ENCODE assay signal across 9 mouse cellular contexts in genomic region chr5:30667686-30668085, GRCm38 (mm10). TPM values are rescaled to one million over a fixed set of nuclear protein-coding genes. Genes with fewer than 3 reads are reported as not detected.
DNase-seq lines count a peak whose midpoint lies in the region; ATAC-seq and TF ChIP-seq lines count a peak whose summit lies in the region.
"Had no signal": no experiment of that assay in that cellular context is flagged by ENCODE, and none has a peak within 500 bp of the region (broad histone marks: within the 10 kb centered on the region; RNA-seq: fewer than 3 reads in every experiment).

No protein-coding gene starts in this region.

- peaks cover 23% of the 10 kb centered on the region for H3K36me3 ChIP-seq in heart, postnatal 0 days (replicated peaks; ENCODE audit: control insufficient read depth, insufficient read depth, low read length)
- no peaks in the 10 kb centered on the region for H3K36me3 ChIP-seq in hindbrain, embryonic 16.5 days (ENCODE audit: control insufficient read depth, insufficient read depth, low read length)
- H3K36me3 ChIP-seq in midbrain, embryonic 16.5 days (ENCODE audit: control insufficient read depth, insufficient read depth, low read length) = no peaks in the 10 kb centered on the region

- H3K4me1 ChIP-seq in heart, postnatal 0 days (ENCODE audit: control insufficient read depth, insufficient read depth) = peaks cover 6% of the 10 kb centered on the region
- peaks cover 30% of the 10 kb centered on the region for H3K4me1 ChIP-seq in bone marrow macrophage, adult 2 months (ENCODE audit: control insufficient read depth, insufficient read depth, low read length)
- peaks cover 9% of the 10 kb centered on the region for H3K4me1 ChIP-seq in hindbrain, embryonic 16.5 days (ENCODE audit: control insufficient read depth, insufficient read depth, low read depth, low read length)
- peaks cover 2% of the 10 kb centered on the region for H3K4me1 ChIP-seq in midbrain, embryonic 16.5 days (ENCODE audit: control insufficient read depth, insufficient read depth, low read length)

- no peak for DNase-seq in heart, postnatal 0 days (ENCODE audit: low spot score)
- no peak for DNase-seq in heart, postnatal 25 days (ENCODE audit: low spot score)
- no peak for DNase-seq in urinary bladder, postnatal 36 days (ENCODE audit: low spot score in 2 of 2)
- DNase-seq in cerebellum, adult 8-10 months = no peak
- DNase-seq in left cerebral cortex, postnatal 10 days (ENCODE audit: extremely low spot score in 1 of 2, low spot score in 2 of 2) = no peak

- no peak overlapping the region for H3K27ac ChIP-seq in heart, postnatal 0 days (ENCODE audit: low read depth)
- H3K27ac ChIP-seq in bone marrow macrophage, adult 2 months (ENCODE audit: insufficient read depth, low read depth, low read length) = no peak overlapping the region
- H3K27ac ChIP-seq in hindbrain, embryonic 16.5 days (ENCODE audit: low read depth, low read length) = no peak overlapping the region
- H3K27ac ChIP-seq in midbrain, embryonic 16.5 days (ENCODE audit: low read length) = no peak overlapping the region

- intact Hi-C loops in heart, postnatal 25 days (cut with DNase I) = no loop called here
- intact Hi-C loops in left cerebral cortex, postnatal 10 days (cut with DNase I) = no loop called here

- H3K9ac ChIP-seq in heart, postnatal 0 days (replicated peaks; ENCODE audit: low read depth, low read length) = peak overlapping the region; percentile 77
- H3K9ac ChIP-seq in hindbrain, embryonic 16.5 days (ENCODE audit: low read depth, low read length) = peak overlapping the region; percentile 77; the same call in 1 of the 2 replicates
- 0 out of 2 replicates have a peak overlapping the region, but pooled peaks have one; percentile 18 for H3K9ac ChIP-seq in midbrain, embryonic 16.5 days (ENCODE audit: low read depth, low read length)

- H3K27me3 ChIP-seq in heart, postnatal 0 days (ENCODE audit: control insufficient read depth, insufficient read depth, low read length) = no peaks in the 10 kb centered on the region
- H3K27me3 ChIP-seq in hindbrain, embryonic 16.5 days (replicated peaks; ENCODE audit: control insufficient read depth, insufficient read depth, low read length) = no peaks in the 10 kb centered on the region
- no peaks in the 10 kb centered on the region for H3K27me3 ChIP-seq in midbrain, embryonic 16.5 days (ENCODE audit: control insufficient read depth, insufficient read depth, low read depth, low read length)

- no peak for TF ChIP-seq POLR2A in bone marrow macrophage, adult 2 months (IDR thresholded peaks at IDR 0.05; ENCODE audit: borderline replicate concordance, low read depth, low read length)

- no peaks in the 10 kb centered on the region for H3K9me3 ChIP-seq in heart, postnatal 0 days (replicated peaks; ENCODE audit: control insufficient read depth, low read length)
- no peaks in the 10 kb centered on the region for H3K9me3 ChIP-seq in hindbrain, embryonic 16.5 days (ENCODE audit: control insufficient read depth, low read length)
- no peaks in the 10 kb centered on the region for H3K9me3 ChIP-seq in midbrain, embryonic 16.5 days (replicated peaks; ENCODE audit: control insufficient read depth, low read length, poor library complexity, severe bottlenecking)

- peak overlapping the region; percentile 86 for H3K4me3 ChIP-seq in heart, postnatal 0 days (ENCODE audit: low read depth, low read length)
- peak overlapping the region; percentile 84 for H3K4me3 ChIP-seq in bone marrow macrophage, adult 2 months (ENCODE audit: insufficient read depth, low read length)
- H3K4me3 ChIP-seq in hindbrain, embryonic 16.5 days (ENCODE audit: low read length) = peak overlapping the region; percentile 92
- peak overlapping the region; percentile 72 for H3K4me3 ChIP-seq in midbrain, embryonic 16.5 days (ENCODE audit: low read depth, low read length)

- TF ChIP-seq EP300 in heart, postnatal 0 days (IDR thresholded peaks at IDR 0.05; ENCODE audit: low read depth) = no peak

- no peak for ATAC-seq in heart, postnatal 0 days (ENCODE audit: insufficient read depth, low read depth)
- no peak for ATAC-seq in hindbrain, embryonic 16.5 days
- no peak for ATAC-seq in midbrain, embryonic 16.5 days

- peak overlapping the region; percentile 85 for H3K4me2 ChIP-seq in heart, postnatal 0 days (ENCODE audit: low read depth, low read length)
- H3K4me2 ChIP-seq in hindbrain, embryonic 16.5 days (ENCODE audit: low read length) = peak overlapping the region; percentile 95
- H3K4me2 ChIP-seq in midbrain, embryonic 16.5 days (ENCODE audit: low read length) = peak overlapping the region; percentile 71

- 9% methylated on average over 3 of the region's 3 CpGs for WGBS in heart, postnatal 0 days
- WGBS in hindbrain, embryonic 16.5 days = 9% methylated on average over 3 of the region's 3 CpGs
- WGBS in midbrain, embryonic 16.5 days = 3% methylated on average over 3 of the region's 3 CpGs

- no peak for TF ChIP-seq CTCF in heart, postnatal 0 days (IDR thresholded peaks at IDR 0.05; ENCODE audit: low read depth)
- TF ChIP-seq CTCF in bone marrow macrophage, adult 2 months (IDR thresholded peaks at IDR 0.05; ENCODE audit: low read depth, low read length) = no peak

RNA-seq across cellular contexts. Expression of gene Cenpa, which starts 1.1 kb away (rescaled TPM):
- 87.9 and 158 TPM in 2 replicates for total RNA-seq in heart, postnatal 0 days (2014; rRNA removed; ENCODE audit: low replicate concordance)
- 128 and 158 TPM in 2 replicates for polyA plus RNA-seq in heart, postnatal 0 days (2015; fragmentation: Nextera tagmentation; extraction: Ambion mirVana)
- total RNA-seq in heart, postnatal 25 days (2021) = 10 to 100 TPM; 42.0 to 43.0 TPM
- polyA plus RNA-seq in bone marrow macrophage, adult 2 months (2012; ENCODE audit: insufficient read depth, insufficient read length, missing spikeins) = 81.0 and 87.8 TPM in 2 replicates
- polyA plus RNA-seq in hindbrain, embryonic 16.5 days (2015; fragmentation: Nextera tagmentation; extraction: Ambion mirVana) = 42.7 and 54.7 TPM in 2 replicates
- polyA plus RNA-seq in midbrain, embryonic 16.5 days (2015; fragmentation: Nextera tagmentation; extraction: Ambion mirVana) = 22.6 and 30.5 TPM in 2 replicates
- 1 to 10 TPM; 6.1 to 7.6 TPM for total RNA-seq in left cerebral cortex, postnatal 10 days (2021)

RNA-seq across cellular contexts. Expression of gene Slc35f6, which starts 20.0 kb away (rescaled TPM):
- 61.3 and 86.8 TPM in 2 replicates for total RNA-seq in heart, postnatal 0 days (2014; rRNA removed; ENCODE audit: low replicate concordance)
- 30.5 and 31.7 TPM in 2 replicates for polyA plus RNA-seq in heart, postnatal 0 days (2015; fragmentation: Nextera tagmentation; extraction: Ambion mirVana)
- total RNA-seq in heart, postnatal 25 days (2021) = 10 to 100 TPM; 44.1 to 47.2 TPM
- polyA plus RNA-seq in bone marrow macrophage, adult 2 months (2012; ENCODE audit: insufficient read depth, insufficient read length, missing spikeins) = 77.3 and 78.2 TPM in 2 replicates
- 33.6 and 35.4 TPM in 2 replicates for polyA plus RNA-seq in hindbrain, embryonic 16.5 days (2015; fragmentation: Nextera tagmentation; extraction: Ambion mirVana)
- 32.3 and 33.0 TPM in 2 replicates for polyA plus RNA-seq in midbrain, embryonic 16.5 days (2015; fragmentation: Nextera tagmentation; extraction: Ambion mirVana)
- total RNA-seq in left cerebral cortex, postnatal 10 days (2021) = 10 to 100 TPM; 27.3 to 29.3 TPM

RNA-seq across cellular contexts. Expression of gene Dpysl5, which starts 43.7 kb away (rescaled TPM):
- total RNA-seq in heart, postnatal 0 days (2014; rRNA removed; ENCODE audit: low replicate concordance) = 3.7 and 4.7 TPM in 2 replicates
- 0.71 and 0.83 TPM in 2 replicates for polyA plus RNA-seq in heart, postnatal 0 days (2015; fragmentation: Nextera tagmentation; extraction: Ambion mirVana)
- total RNA-seq in heart, postnatal 25 days (2021) = under 1 TPM; 0.29 to 0.45 TPM
- not detected in 2 replicates for polyA plus RNA-seq in bone marrow macrophage, adult 2 months (2012; ENCODE audit: insufficient read depth, insufficient read length, missing spikeins)
- 200 and 274 TPM in 2 replicates for polyA plus RNA-seq in hindbrain, embryonic 16.5 days (2015; fragmentation: Nextera tagmentation; extraction: Ambion mirVana)
- 284 and 306 TPM in 2 replicates for polyA plus RNA-seq in midbrain, embryonic 16.5 days (2015; fragmentation: Nextera tagmentation; extraction: Ambion mirVana)
- 100 to 1,000 TPM; 354 to 401 TPM for total RNA-seq in left cerebral cortex, postnatal 10 days (2021)
- total RNA-seq: neutrophil, adult 5-6 weeks had no signal

Comparison
In these comparisons a context has a peak if more than half of its experiments do, and no peak if none do; other contexts are left out.
1. H3K9ac ChIP-seq: peak in every context shown above with its lines; median percentile 77 in heart, postnatal 0 days; 77 in hindbrain, embryonic 16.5 days; 18 in midbrain, embryonic 16.5 days.
2. RNA of gene Dpysl5, which starts 43.7 kb away (polyA plus RNA-seq): 284 to 306 TPM in midbrain, embryonic 16.5 days and 200 to 274 TPM in hindbrain, embryonic 16.5 days; 0.71 to 0.83 TPM in heart, postnatal 0 days and not detected in bone marrow macrophage, adult 2 months; every median in the first group is over 100 times any median in the second.
3. Peak in every context shown above with its lines, with median percentiles within 50 percentile points of each other: H3K4me2 ChIP-seq and H3K4me3 ChIP-seq.